In genomic region chr10:84705234-84705633, GRCm38 (mm10) we compare ENCODE assay signal across 28 mouse cellular contexts. TPM values are rescaled to one million over a fixed set of nuclear protein-coding genes. Genes with fewer than 3 reads are reported as not detected.
DNase-seq lines count a peak whose midpoint lies in the region; ATAC-seq lines count a peak whose summit lies in the region.
"Had no signal": no experiment of that assay in that cellular context is flagged by ENCODE, and none has a peak within 500 bp of the region (broad histone marks: within the 10 kb centered on the region; RNA-seq: fewer than 3 reads in every experiment).

No protein-coding gene starts in this region.

- 0 out of 2 replicates have a peak, but pooled peaks have one; percentile 17 for ATAC-seq in intestine, embryonic 15.5 days
- no peak for ATAC-seq in intestine, embryonic 16.5 days
- ATAC-seq: forebrain, embryonic 13.5 days; hindbrain, embryonic 16.5 days; intestine, postnatal 0 days; lung, postnatal 0 days had no signal

- no peaks in the 10 kb centered on the region for H3K36me3 ChIP-seq in intestine, embryonic 15.5 days
- H3K36me3 ChIP-seq in intestine, embryonic 16.5 days (ENCODE audit: control insufficient read depth, insufficient read depth, low read length), result no peaks in the 10 kb centered on the region

- no peak overlapping the region for H3K4me3 ChIP-seq in intestine, embryonic 15.5 days (replicated peaks)
- no peak overlapping the region for H3K4me3 ChIP-seq in intestine, embryonic 16.5 days (ENCODE audit: low read length)
- H3K4me3 ChIP-seq: forebrain, embryonic 13.5 days; limb, embryonic 13.5 days; liver, embryonic 13.5 days; megakaryocyte, embryonic 14.5 days; neural tube, embryonic 15.5 days had no signal

- peak; percentile 43 for DNase-seq in adrenal gland, adult 2 months
- no peak for DNase-seq in adrenal gland, adult 18-20 months (ENCODE audit: low spot score in 2 of 2)
- DNase-seq in ZHBTc4 (ENCODE audit: low read depth, low spot score), result peak; percentile 69
- DNase-seq in embryo, embryonic 10.5 days (ENCODE audit: low spot score), result no peak
- no peak for DNase-seq in layer of hippocampus, adult 18-20 months (ENCODE audit: low spot score in 2 of 2)
- DNase-seq: cerebellum, adult 8-10 months; cerebellum, postnatal 25 days; kidney, postnatal 14 days; liver, embryonic 13.5 days; lung, adult 18-20 months; lung, postnatal 4 days; midbrain, embryonic 14.5 days; retina, postnatal 1 day; right cerebral cortex, postnatal 14 days; thymus, postnatal 14 days had no signal

- H3K27ac ChIP-seq in intestine, embryonic 15.5 days, result no peak overlapping the region
- no peak overlapping the region for H3K27ac ChIP-seq in intestine, embryonic 16.5 days (ENCODE audit: low read length)
- H3K27ac ChIP-seq: forebrain, embryonic 13.5 days; limb, embryonic 13.5 days; neural tube, embryonic 15.5 days had no signal

- H3K27me3 ChIP-seq in intestine, embryonic 15.5 days (replicated peaks), result no peaks in the 10 kb centered on the region
- H3K27me3 ChIP-seq in intestine, embryonic 16.5 days (replicated peaks; ENCODE audit: control insufficient read depth, insufficient read depth, low read length), result no peaks in the 10 kb centered on the region
- H3K27me3 ChIP-seq: liver, embryonic 13.5 days; megakaryocyte, embryonic 14.5 days; neural tube, embryonic 15.5 days had no signal

- 73% methylated on average over 7 of the region's 7 CpGs for WGBS in intestine, embryonic 15.5 days
- 85% methylated on average over 7 of the region's 7 CpGs for WGBS in intestine, embryonic 16.5 days

- H3K9me3 ChIP-seq in intestine, embryonic 15.5 days, result no peaks in the 10 kb centered on the region
- H3K9me3 ChIP-seq in intestine, embryonic 16.5 days (ENCODE audit: control insufficient read depth, low read length), result no peaks in the 10 kb centered on the region
- H3K9me3 ChIP-seq: forebrain, embryonic 13.5 days; limb, embryonic 13.5 days; liver, embryonic 13.5 days; megakaryocyte, embryonic 14.5 days; neural tube, embryonic 15.5 days had no signal

- H3K9ac ChIP-seq in intestine, embryonic 15.5 days, result no peak overlapping the region
- no peak overlapping the region for H3K9ac ChIP-seq in intestine, embryonic 16.5 days (ENCODE audit: low read depth, low read length)
- H3K9ac ChIP-seq: forebrain, embryonic 13.5 days; limb, embryonic 13.5 days; liver, embryonic 13.5 days; neural tube, embryonic 15.5 days had no signal

- 0 out of 2 replicates have a peak, but pooled peaks cover 2% of the 10 kb centered on the region for H3K4me1 ChIP-seq in intestine, embryonic 15.5 days (replicated peaks)
- H3K4me1 ChIP-seq in intestine, embryonic 16.5 days (ENCODE audit: control insufficient read depth, insufficient read depth, low read length), result peaks cover 3% of the 10 kb centered on the region; the same call in 1 of the 2 replicates
- H3K4me1 ChIP-seq: limb, embryonic 13.5 days had no signal

- no peak overlapping the region for H3K4me2 ChIP-seq in intestine, embryonic 15.5 days (replicated peaks)
- no peak overlapping the region for H3K4me2 ChIP-seq in intestine, embryonic 16.5 days (ENCODE audit: low read depth, low read length)
- H3K4me2 ChIP-seq: forebrain, embryonic 13.5 days; limb, embryonic 13.5 days; liver, embryonic 13.5 days; neural tube, embryonic 15.5 days had no signal

RNA-seq across cellular contexts. Expression of gene Rfx4, which starts 50.6 kb away (rescaled TPM):
- total RNA-seq in adrenal gland, adult 2 months (2021), result under 1 TPM in 1 of 2 experiments, not detected in 1; 0.10 TPM
- polyA plus RNA-seq in adrenal gland, adult 2 months (2012; rRNA removed), result 0.06 TPM in 1 of 2 replicates, not detected in the other
- total RNA-seq in adrenal gland, adult 18-20 months (2021), result under 1 TPM in 1 of 2 experiments, not detected in 1; 0.16 TPM
- not detected in 2 replicates for polyA plus RNA-seq in intestine, embryonic 15.5 days (2015; fragmentation: Nextera tagmentation; extraction: Ambion mirVana)
- not detected in 2 replicates for polyA plus RNA-seq in intestine, embryonic 16.5 days (2015; fragmentation: Nextera tagmentation; extraction: Ambion mirVana)
- total RNA-seq in layer of hippocampus, adult 18-20 months (2021), result 10 to 100 TPM in 1 of 2 experiments, 1 to 10 TPM in 1; 9.2 to 12.6 TPM
- total RNA-seq: heart, adult 8-10 months; monocyte, adult 5-6 weeks had no signal
- polyA plus RNA-seq: heart, embryonic 14.5 days; intestine, postnatal 0 days; liver, embryonic 13.5 days; lung, postnatal 0 days; stomach, embryonic 16.5 days had no signal

Comparison
In these comparisons a context has a peak if more than half of its experiments do, and no peak if none do; other contexts are left out.
1. DNase-seq: peak in adrenal gland, adult 2 months (single experiment) and ZHBTc4 (single experiment); none in adrenal gland, adult 18-20 months (0 of 2), embryo, embryonic 10.5 days (single experiment) and layer of hippocampus, adult 18-20 months (0 of 2).
2. RNA of gene Rfx4, which starts 50.6 kb away (total RNA-seq): 9.2 to 12.6 TPM in layer of hippocampus, adult 18-20 months; 0.16 TPM in adrenal gland, adult 18-20 months and 0.10 TPM in adrenal gland, adult 2 months; every median in the first group is over 4 times any median in the second.